Mouse (Mus musculus): ENCODE measurements at regions not wholly inside any gene's neighbourhood (a gene's known extent, or its start where the extent isn't known, plus 50 kb on each side); places are given as distances from the start of the nearest gene placed in this dataset.

DNA sequence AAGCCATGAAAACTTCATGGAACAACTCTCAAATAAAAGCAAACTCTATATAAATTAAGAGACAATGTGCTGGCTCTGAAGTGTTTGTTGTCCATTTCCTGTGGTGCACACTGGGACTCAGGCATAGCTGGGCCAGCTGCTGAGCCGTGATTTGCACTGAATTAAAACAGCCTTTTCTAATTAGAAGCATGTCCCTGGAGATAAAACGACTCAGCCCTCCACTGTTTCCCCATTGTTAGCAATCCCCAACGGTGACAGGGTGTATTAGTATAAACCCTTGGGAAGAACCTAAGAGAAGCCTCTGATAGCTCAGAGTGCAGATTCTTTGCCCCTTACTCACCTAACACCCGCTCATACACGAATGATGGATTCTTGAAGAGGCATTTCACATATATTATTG, 182.9 kb upstream of the Gm12728 start:
- intact Hi-C loops (cut with DNase I) = no loop called here
- no peak for DNase-seq (ENCODE audit: low spot score in 2 of 2)

DNA sequence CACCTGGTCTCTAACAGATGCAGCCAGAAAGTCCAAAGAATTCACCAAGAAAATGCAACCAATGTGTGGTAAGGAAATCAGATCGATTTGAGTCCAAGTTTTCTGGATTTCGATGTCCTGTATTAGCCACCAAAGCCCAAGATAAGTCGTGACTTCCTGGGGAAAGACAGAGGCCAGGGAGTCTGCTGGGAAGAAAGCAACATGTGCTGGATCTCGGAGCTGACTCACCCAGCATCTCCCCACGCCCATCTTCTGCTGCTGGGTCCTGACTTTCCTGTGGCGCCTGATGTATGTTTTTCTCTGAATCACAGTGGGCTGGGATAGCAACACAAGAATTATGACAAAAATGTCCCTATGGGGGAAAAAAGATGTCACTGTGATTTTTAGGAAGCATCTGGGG, 178.8 kb upstream of the Gm12728 start:
- intact Hi-C loops (cut with DNase I) = no loop called here
- DNase-seq (ENCODE audit: low spot score in 2 of 2) = no peak

DNA sequence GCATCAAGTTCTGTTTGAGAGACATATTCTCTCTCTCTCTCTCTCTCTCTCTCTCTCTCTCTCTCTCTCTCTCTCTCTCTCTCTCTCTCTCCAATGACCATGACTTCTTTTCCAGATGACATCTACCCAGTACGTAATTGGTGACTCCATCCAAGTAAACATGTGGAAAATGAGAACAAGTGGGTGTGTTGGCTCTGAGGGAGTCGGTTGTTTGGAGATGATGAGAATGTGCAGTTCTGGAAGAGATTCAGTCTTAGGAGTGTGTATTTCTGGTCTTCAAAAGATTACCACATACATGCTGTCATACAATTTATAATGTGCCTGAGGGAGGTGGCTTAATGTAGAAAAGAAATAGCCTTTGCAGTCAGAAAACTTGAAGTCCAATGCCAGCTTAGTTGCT, 175.3 kb upstream of the Gm12728 start:
- intact Hi-C loops (cut with DNase I) = no loop called here
- no peak for DNase-seq (ENCODE audit: low spot score in 2 of 2)

DNA sequence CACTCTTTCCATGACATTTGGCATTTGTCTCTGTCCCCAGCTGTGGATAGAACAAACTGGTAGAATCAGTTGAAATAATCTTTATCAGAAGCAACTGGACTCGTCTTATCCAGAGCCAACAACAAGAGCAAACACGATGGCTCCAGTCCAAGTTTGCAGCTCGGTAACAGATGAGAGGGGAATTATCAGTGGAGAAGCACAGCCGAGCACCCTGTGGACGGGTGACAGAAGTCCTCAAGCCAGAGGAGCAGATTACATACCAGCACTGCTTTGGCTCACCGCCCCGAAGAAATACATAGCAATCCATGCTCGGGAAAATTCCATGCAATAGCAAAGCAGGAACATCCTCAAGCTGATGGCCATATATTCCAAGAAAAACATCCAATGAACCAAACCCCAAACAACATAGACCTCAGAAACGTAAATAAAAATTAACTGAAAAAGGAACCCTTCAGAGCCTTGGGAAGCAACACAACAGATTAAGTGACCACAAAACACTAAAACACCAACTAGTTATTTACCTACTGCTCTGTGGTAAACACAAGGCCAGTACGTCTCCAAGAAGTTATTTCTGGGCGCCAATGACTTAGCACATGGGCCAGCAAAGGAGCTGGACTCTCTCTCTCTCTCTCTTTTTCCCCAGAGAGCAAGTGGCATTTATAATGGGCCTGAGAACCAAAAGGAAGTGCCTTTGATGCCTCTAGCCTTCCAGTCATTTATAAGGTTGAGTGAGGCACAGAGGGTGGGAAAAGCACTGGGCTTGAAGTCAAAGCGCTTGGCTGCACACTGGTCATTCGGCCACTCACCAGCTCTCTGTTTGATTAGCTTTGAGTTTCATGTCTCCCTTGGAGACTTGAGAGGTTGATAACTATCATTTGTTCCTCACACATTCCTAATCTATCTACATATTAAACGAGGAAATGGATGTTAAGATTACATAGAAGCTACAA, 163.0 kb upstream of the Gm12728 start:
- no peak for DNase-seq (ENCODE audit: low spot score in 2 of 2)
- intact Hi-C loops (cut with DNase I) = no loop called here

DNA sequence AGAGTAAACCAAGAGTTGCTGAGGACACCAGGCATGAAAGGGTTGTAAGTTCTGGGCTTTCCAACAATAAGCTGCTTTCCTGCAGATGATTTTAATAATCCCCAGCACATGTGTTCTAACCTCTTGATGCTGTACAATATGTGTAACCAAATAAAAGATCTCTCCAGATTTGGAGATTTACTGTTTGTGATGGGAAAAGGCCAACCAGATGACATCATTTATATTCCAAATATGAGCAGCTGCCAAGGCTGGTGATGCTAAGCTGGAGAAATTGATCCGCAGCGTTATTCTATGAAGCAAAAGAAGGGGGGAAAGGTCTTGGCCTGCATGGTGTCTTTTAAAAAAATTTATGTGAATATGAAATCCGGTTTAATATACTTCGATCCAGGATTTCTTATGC, 160.1 kb upstream of the Gm12728 start:
- DNase-seq (ENCODE audit: low spot score in 2 of 2) = no peak
- intact Hi-C loops (cut with DNase I) = no loop called here

DNA sequence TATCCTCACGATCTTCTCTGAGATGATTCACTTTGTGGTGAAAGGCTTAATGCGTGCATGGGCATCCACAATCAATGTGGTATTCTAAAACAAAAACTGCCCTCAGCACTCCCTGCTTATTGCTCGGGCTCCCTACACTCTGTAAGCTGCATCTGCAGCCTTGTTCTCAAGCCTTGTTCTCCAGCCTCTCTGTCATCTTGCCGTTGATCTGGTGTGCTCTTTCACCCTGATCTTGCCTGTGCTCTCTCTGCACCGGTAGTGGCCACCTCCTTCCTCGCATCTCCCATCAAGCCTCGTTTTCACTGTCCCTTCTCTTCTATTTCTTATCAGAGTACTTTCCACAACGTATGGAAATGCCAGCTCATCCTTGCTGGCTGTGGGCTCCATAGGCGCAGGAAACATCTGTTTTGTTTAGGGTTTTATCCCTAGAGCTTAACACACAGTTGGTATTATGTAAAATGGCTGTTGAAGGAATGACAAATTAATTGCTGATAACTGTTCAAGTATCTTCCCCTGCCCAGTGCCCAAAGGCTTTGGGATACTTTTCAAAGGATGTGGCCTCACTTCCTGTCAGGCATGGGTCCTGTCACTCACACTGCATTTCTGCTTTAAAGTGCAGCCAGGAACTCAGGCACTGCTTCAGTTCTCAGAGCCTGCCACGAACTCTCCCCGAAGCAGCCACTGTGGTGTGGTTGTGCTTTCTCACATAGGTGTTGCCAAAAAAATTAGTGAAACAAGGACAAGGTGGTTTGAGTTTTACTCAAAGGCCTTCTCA, 158.9 kb upstream of the Gm12728 start:
- no peak for DNase-seq (ENCODE audit: low spot score in 2 of 2)
- intact Hi-C loops (cut with DNase I) = no loop called here

DNA sequence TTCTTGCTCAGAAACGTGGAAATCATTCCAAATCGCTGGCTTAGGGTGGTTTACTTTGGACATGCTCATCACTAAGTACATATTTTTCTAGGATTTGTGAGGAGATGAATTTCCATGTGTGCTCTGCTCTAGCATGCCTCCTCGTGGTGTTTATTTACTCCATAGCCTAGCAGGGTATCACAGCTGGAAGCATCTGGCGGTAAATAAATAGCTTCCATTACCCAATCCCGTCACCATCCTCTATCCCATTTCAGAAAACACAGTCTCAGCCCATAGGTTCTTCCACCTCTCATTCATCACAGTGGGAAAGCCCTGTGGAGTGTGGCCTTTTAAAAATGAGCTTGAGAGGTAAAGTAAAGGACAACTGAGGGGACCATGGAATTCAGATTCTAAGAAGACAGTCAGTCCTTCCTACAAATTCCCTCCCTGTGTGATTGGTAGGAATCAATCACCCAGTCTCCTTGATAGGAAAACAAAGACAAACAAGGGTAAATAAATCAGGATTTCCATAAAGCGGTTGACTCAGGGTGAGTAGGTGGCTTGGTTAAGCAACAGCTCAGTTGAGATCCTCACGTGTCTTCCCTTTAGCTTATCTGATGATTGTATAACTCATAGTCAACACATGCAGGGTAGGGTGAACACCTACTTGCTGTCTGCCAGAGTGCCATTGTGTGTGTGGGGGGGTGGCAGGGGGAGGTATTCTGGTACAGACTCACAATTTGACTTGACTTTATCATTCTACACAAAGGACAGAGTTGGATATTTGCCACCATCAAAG, 156.9 kb upstream of the Gm12728 start:
- DNase-seq (ENCODE audit: low spot score in 2 of 2) = no peak
- intact Hi-C loops (cut with DNase I) = no loop called here

DNA sequence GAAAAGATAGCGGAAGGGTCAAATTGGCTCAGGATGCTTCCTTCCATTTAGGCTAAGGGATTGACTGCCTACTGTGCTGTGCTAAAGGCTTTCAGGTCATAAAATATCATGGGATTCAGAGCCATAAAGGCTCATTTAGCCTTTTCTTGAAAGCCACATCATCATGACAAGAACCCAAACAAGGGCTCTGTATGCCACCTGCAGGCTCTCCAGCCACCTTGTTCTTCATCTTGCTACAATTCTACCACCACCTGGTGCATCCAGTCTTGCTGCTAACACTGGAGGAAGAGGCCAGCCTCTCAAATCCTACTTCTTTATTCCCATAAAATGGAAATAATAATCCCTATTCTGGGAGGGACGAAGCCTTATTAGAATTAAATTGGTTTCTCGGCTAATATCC, 155.9 kb upstream of the Gm12728 start:
- DNase-seq (ENCODE audit: low spot score in 2 of 2) = no peak
- intact Hi-C loops (cut with DNase I) = no loop called here

DNA sequence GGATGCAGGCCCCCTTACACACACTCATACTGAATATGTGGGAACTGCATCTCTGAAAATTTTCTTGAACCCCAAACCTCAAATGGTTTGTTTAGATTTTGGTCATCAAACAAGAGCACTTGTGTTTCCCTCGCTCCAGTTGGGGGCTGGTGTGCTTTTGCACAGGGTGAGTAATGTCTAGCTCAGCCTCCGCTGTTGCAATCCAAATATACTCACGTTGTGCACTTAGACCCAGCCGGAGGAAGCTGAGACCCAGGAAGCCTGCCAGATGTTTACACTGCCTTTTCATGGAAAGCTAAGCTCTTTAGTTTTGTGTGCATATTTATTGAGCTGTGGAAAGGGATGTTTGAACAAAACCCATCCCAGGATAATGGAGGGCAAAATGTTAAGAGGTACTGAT, 148.9 kb upstream of the Gm12728 start:
- no peak for DNase-seq (ENCODE audit: low spot score in 2 of 2)
- intact Hi-C loops (cut with DNase I) = no loop called here

DNA sequence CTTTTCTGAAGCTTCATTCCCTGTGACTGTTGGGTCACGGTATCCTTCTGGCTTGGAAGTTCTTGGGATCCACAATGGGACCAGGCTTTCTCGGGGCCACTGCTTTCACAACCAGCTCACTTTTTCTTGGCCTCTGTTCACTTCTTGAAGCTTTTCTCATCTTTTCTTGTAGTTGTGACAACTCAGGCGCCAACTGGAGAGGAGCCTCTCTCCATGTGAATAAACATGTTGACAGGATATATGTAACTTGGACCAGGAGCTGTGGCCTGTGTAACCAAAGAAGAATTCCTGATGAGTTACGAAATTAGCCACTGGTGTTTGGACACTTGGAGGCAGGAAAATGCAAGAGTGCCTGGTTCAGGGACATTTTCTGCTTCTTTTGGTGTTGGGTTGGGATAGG, 148.1 kb upstream of the Gm12728 start:
- DNase-seq (ENCODE audit: low spot score in 2 of 2) = no peak

DNA sequence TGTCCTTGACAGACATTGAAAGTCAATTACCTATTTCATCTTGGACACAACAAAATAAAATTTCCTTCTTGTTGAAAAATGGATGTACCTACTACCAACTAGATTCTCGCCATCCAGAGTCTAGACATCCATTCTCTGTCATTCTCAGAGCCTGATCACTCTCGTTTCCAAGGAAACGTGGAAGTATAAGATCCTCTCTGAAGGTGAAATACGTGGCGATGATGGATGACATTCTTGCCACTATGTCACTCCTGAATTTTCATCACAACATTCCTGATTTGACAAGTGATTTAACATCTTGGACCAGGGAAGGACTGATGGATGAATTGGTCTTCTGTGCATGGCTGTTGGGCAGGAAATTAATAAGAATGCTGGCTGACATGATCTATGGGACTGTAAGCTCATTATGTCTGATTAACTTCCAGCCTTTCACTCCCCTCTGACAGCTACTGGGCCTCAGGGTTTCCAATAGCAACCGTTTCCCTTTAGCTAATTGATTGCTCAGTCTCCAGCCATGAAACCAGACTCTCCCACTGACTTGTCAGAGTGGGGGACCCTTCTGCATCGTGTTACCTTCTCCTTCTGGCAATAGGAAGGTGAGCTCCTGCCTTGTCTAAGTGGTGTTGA, 140.7 kb upstream of the Gm12728 start:
- DNase-seq (ENCODE audit: low spot score in 2 of 2) = no peak
- intact Hi-C loops (cut with DNase I) = no loop called here

More for the DNA sequence above, 148.1 kb upstream of the Gm12728 start:
- intact Hi-C loops (cut with DNase I) = no loop called here

DNA sequence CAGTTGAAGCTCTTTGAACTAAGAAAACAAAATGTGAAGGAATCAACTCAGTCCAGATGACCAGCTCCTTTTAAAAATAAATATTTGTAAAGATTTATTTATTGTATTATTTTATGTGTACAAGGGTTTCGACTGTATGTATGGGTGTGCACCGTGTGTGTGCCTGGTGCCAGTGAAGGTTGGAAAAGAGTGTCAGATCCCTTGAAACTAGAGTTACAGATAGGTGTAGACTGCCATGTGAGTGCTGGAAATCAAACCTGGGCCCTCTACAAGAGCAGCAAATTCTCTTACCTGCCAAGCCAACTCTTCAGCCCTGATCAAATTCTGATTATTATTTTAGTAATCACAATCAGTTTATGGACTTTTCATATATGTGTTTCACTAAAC, 140.2 kb upstream of the Gm12728 start:
- intact Hi-C loops (cut with DNase I) = no loop called here
- no peak for DNase-seq (ENCODE audit: low spot score in 2 of 2)

DNA sequence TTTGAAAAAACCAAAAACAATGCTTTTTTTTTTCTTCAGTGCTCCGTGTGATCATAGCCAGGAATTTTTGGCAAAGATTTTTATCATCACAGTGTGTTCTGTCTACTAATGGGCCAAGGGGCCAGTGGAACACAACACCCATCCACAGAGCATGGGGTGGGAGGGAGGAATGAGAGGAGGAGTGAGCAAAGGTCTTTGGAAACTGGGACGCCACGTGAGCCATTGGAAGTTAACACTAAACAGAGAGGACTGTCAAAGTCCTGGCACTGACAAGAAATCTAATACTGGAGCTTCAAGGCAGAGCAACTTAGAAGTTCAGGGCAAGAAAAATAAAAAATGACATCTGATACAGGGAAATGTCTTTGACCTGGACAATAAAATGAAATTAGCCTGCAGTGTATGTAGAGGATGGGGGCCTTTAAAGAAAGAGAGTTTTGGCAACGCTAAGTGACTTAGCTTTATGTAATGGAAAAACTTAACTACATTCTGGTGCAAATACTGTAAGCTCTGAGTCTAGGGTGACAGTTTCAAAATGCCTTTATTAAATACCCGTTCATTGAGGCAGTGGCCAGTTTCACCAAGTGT, 133.5 kb upstream of the Gm12728 start:
- intact Hi-C loops (cut with DNase I) = no loop called here

DNA sequence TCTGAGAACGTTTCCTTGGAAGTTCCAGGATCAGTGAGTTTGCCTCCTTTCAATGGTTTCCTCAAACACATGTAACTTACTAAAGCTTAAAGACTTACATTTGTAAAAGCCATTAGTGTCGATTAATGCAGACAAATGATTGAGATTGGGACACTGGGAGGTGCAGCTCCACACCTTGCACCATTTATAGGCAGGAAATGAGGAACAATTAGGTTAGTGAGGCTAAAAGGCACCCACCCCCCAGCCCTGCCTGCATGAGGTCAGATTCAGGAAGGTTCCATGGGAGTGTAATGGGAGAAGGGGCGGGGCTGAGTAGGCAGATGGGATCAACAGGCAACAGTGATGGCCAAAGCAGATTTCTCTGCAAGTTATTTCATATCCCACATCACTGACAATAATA, 131.1 kb upstream of the Gm12728 start:
- DNase-seq (ENCODE audit: low spot score in 2 of 2) = no peak
- intact Hi-C loops (cut with DNase I) = no loop called here

More for the DNA sequence above, 133.5 kb upstream of the Gm12728 start:
- no peak for DNase-seq (ENCODE audit: low spot score in 2 of 2)

DNA sequence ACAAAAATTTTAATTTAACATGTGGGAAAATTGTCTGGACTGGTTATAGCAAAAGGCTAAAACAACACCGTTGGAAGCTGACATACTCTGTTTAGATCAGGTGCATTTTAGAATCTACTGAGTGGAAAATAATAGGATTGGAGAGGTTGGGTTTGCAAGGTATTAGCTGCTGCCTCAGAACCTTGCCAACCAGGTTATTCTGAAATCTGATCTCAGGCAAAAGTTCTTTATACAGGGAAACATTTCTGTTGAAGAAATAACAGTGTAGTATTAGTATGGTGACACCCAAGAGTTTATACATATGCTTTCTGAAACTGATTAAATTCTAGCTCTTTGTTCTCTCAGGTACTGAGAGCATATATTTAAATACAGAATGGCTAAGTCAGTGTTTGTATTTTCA, 113.0 kb upstream of the Gm12728 start:
- no peak for DNase-seq (ENCODE audit: low spot score in 2 of 2)
- intact Hi-C loops (cut with DNase I) = no loop called here

DNA sequence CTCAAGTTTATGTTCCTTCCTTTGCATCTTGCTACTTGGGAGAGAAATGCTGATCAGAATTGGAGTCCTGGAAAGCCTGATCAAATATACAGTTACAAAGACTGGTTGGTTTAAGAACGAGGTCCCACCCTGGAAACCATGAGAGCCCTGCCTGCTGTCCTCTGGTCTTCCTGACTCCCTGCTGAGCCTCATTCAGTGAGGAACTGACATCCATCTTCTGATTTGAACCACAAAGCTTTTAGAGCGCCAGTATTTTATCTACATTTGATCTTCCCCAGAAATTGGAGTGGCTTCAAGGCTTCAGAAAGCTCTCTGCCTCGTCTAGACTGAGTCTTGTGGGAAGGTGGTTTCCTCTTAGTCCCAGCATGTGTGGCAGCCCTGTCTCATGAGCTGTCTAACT, 99.0 kb upstream of the Gm12728 start:
- intact Hi-C loops (cut with DNase I) = no loop called here
- no peak for DNase-seq (ENCODE audit: low spot score in 2 of 2)

DNA sequence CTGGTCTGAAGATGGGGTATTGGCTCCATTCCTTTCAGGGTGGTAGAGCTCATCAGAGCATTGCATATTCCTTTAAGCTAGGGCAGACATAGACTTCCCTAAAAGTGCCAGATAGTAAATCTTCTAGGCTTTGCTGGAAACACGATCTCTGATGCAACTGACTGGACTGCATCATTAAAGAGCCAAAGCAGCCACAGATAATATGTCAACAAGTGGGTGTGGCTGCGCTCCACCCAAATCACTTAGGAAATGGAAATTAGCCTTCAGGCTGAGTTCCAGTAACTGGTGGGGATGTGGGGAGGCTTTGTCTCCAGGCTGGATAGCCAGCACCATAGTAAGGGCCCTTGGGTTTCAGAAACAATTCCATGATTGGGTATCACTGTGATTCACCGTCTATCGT, 97.3 kb upstream of the Gm12728 start:
- no peak for DNase-seq (ENCODE audit: low spot score in 2 of 2)
- intact Hi-C loops (cut with DNase I) = no loop called here

DNA sequence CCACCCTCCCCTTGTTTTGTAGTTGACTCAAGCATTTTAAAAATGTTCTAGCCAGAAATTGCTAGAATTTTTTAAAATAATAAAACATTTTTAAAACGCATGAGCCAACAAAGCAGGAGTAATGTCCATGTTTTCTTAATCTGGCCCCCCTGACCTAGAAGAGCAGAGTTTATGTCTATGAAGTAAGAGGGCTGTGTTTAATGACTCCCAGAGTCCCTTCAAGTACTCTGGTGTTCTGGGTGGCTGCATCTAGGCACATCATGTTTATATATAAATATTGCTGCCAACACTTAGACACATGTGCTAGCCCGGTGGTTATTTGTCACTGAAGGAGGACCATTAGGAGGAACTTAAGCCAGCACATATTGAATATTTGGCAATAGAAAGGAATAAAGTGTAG, 93.8 kb upstream of the Gm12728 start:
- DNase-seq (ENCODE audit: low spot score in 2 of 2) = no peak
- intact Hi-C loops (cut with DNase I) = no loop called here

DNA sequence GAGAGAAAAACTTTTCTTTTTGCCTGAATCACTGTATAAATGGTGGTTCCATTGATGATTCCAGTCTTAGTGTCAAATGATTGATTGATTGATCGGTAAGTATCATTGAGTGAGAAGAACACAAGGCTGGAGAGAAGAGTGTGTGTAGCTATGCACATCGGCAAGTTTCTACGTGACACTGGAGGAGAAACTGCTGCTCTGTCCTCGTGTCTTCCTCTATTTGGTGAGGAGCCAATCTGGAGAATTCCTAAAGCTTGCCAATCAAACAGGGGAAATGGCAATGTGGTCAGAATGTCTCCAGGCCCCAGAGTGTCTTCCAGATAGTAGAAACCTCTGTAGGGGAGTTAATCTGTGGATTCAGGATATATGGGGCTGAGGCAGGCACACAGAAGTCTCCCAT, 92.5 kb upstream of the Gm12728 start:
- intact Hi-C loops (cut with DNase I) = no loop called here
- DNase-seq (ENCODE audit: low spot score in 2 of 2) = no peak

DNA sequence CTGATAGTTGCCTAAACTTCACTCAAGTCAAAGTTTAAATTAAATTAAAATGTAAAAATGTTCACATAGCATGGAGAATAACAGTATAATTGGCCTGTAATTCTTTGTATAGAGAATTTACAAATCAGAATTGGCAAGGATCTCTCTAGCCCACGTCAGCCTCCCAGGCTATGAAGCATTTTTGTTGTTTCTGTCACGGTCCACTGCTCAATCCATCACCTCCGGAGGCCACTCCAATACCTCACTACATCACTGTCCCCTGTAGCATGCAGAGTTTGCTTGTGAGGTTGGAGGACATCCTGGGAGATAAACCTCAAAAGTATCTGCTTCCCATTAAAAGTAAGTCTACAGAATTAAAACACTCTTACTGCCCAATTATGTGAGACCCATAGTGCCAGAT, 87.6 kb upstream of the Gm12728 start:
- DNase-seq (ENCODE audit: low spot score in 2 of 2) = no peak
- intact Hi-C loops (cut with DNase I) = no loop called here

Data from left cerebral cortex, postnatal 36 days (tissue).